Mouse (Mus musculus) midbrain, embryonic 16.5 days (tissue): ENCODE results near the gene Tbc1d22a. TPM values are rescaled to one million over a fixed set of nuclear protein-coding genes. Genes with fewer than 3 reads are reported as not detected.

Experiments used
- ATAC-seq: fragments of 200-750 bp; cut with Nextera tagmentation; 2 replicates; pipeline ENCODE4 v1.8.0; 2017; ENCODE audit warnings: moderate TSS enrichment
- H3K27ac ChIP-seq: fragments of 300-500 bp; sonication (generic); 2 replicates; pipeline ENCODE4 v1.5.1; 2014; ENCODE audit warnings: mild to moderate bottlenecking, low read length, mixed read lengths
- H3K27me3 ChIP-seq: fragments of 300-500 bp; sonication (generic); 2 replicates; pipeline ENCODE4 v1.6.1; 2014; ENCODE audit warnings: low read depth, low read length, mixed read lengths; ENCODE audit not compliant: control insufficient read depth, insufficient read depth
- H3K36me3 ChIP-seq: fragments of 300-500 bp; sonication (generic); 2 replicates; pipeline ENCODE4 v1.6.1; 2014; ENCODE audit warnings: mild to moderate bottlenecking, low read length, moderate library complexity, mixed read lengths; ENCODE audit not compliant: control insufficient read depth, insufficient read depth
- H3K4me1 ChIP-seq: fragments of 300-500 bp; sonication (generic); 2 replicates; pipeline ENCODE4 v1.6.1; 2014; ENCODE audit warnings: mild to moderate bottlenecking, low read length, mixed read lengths; ENCODE audit not compliant: control insufficient read depth, insufficient read depth
- H3K4me2 ChIP-seq: fragments of 300-500 bp; sonication (generic); 2 replicates; pipeline ENCODE4 v1.6.1; 2014; ENCODE audit warnings: mild to moderate bottlenecking, low read length, mixed read lengths
- H3K4me3 ChIP-seq: fragments of 300-500 bp; sonication (generic); 2 replicates; pipeline ENCODE4 v1.5.1; 2014; ENCODE audit warnings: low read depth, mild to moderate bottlenecking, low read length, moderate library complexity, mixed read lengths
- H3K9ac ChIP-seq: fragments of 300-500 bp; sonication (generic); 2 replicates; pipeline ENCODE4 v1.6.1; 2014; ENCODE audit warnings: low read depth, low read length, mixed read lengths
- H3K9me3 ChIP-seq: fragments of 300-500 bp; sonication (generic); replicated peaks from 2 replicates; pipeline ENCODE4 v1.6.1; 2014; ENCODE audit warnings: mild to moderate bottlenecking, low read length, mixed read lengths; ENCODE audit not compliant: control insufficient read depth, poor library complexity, severe bottlenecking
- WGBS: fragments of 180-500 bp; shearing (Covaris S2); extraction: QIAGEN DNeasy Blood & Tissue Kit; methylation state at CpG from one replicate; pipeline ENCODE4 v1.1.7; 2014; 5-methylcytosine and 5-hydroxymethylcytosine counted together
- polyA plus RNA-seq: library from polyadenylated mRNA; unstranded; fragments of >200 nt; fragmentation: Nextera tagmentation; extraction: Ambion mirVana; gene quantifications from 2 replicates; pipeline ENCODE4 v1.2.1, GENCODE M21; 2015

Tbc1d22a gene
- polyA plus RNA-seq, 1 experiment from 2014 or later: 12.8 TPM

DNA sequence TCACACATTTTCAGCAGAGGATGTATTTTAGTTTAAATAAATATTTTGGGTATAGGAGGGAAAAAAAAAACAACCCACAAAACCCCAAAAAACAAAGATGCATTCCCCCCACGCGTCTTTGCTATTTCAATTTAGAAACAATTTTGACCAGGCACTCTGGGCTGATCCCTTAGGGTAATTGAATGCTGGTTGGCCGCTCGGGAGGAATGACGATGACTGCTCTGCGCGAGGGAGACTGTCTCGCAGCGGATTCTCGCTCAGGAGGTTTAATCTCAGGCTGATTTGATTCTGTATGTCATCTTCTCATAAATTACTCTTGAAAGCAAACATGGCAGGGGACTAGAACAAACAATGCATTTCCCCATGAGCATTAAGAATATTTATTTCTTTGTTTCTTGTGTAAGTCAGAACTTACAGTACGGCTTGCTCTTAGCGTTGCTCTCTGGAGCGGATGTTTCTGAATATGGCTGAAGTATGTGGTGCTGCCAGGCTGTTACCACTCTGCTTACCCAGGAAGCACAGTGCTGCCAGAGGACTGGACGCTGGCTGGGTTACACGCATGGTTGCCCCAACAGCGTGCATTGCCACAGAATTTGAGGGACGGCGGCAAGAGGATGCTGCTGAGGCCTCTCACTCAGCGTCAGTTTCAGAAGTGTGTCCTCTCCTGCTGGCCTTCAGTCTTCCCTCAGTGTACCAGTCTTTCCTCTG lies 106.7 kb downstream of the Tbc1d22a start:
- WGBS: 41% methylated on average over 19 of the region's 19 CpGs
- ATAC-seq: no peak
- no peaks in the 10 kb centered on the region for H3K27me3 ChIP-seq
- H3K4me3 ChIP-seq: no peak overlapping the region
- no peaks in the 10 kb centered on the region; the same call in 1 of the 2 replicates for H3K4me1 ChIP-seq
- no peaks in the 10 kb centered on the region for H3K9me3 ChIP-seq
- peaks cover 2% of the 10 kb centered on the region; the same call in 1 of the 2 replicates for H3K36me3 ChIP-seq
- H3K4me2 ChIP-seq: no peak overlapping the region
- H3K9ac ChIP-seq: no peak overlapping the region
- peak overlapping the region; percentile 12; the same call in 1 of the 2 replicates for H3K27ac ChIP-seq

- H3K4me3 ChIP-seq: no peak overlapping the region
- H3K27ac ChIP-seq: no peak overlapping the region
- peaks cover 12% of the 10 kb centered on the region for H3K4me1 ChIP-seq
- H3K36me3 ChIP-seq: no peaks in the 10 kb centered on the region
- H3K9ac ChIP-seq: no peak overlapping the region
- H3K4me2 ChIP-seq: no peak overlapping the region
- ATAC-seq: no peak
- H3K27me3 ChIP-seq: no peaks in the 10 kb centered on the region
- no peaks in the 10 kb centered on the region for H3K9me3 ChIP-seq
- 92% methylated on average over 4 of the region's 4 CpGs for WGBS
Observed at GRCm38 (mm10) chr15:86326341-86326740, 112.1 kb downstream of the Tbc1d22a start.

- no peaks in the 10 kb centered on the region for H3K36me3 ChIP-seq
- H3K27me3 ChIP-seq: no peaks in the 10 kb centered on the region
- no peak overlapping the region for H3K4me2 ChIP-seq
- H3K9ac ChIP-seq: no peak overlapping the region
- no peak overlapping the region for H3K4me3 ChIP-seq
- WGBS: 45% methylated on average over 7 of the region's 7 CpGs
- H3K27ac ChIP-seq: peak overlapping the region; percentile 26; the same call in 1 of the 2 replicates
- peaks cover 30% of the 10 kb centered on the region for H3K4me1 ChIP-seq
- H3K9me3 ChIP-seq: no peaks in the 10 kb centered on the region
- ATAC-seq: no peak
Observed at GRCm38 (mm10) chr15:86329911-86330310, 115.7 kb downstream of the Tbc1d22a start.

DNA sequence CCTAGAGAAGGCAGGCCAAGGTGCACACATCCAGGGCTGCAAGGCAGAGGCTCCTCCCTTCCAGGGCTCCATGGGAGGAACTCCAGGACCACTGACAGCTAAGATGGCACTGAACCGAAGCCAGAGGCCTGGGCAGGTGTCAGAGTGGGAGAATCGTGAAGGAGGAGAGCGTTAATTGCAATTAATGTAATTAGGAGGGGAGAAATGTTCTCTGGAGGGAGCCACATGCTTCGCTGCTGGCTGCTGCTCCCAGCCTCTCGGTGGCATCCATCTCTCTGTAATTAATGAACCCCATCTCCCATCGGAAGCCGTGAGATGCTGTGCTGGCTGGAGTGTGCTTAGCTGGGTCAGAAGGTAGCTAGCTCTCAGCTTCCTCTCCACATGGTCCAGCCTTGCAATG lies 116.2 kb downstream of the Tbc1d22a start:
- ATAC-seq: no peak
- Histone ChIP-seq H3K4me3 (no peak overlapping the region), H3K4me2 (no peak overlapping the region), H3K27ac (peak overlapping the region; percentile 15), H3K27me3 (no peaks in the 10 kb centered on the region), H3K36me3 (no peaks in the 10 kb centered on the region), H3K9ac (no peak overlapping the region), H3K4me1 (peaks cover 30% of the 10 kb centered on the region), H3K9me3 (no peaks in the 10 kb centered on the region)
- WGBS: 49% methylated on average over 7 of the region's 7 CpGs

GRCm38 (mm10) chr15:86331501-86332245 lies 117.4 kb downstream of the Tbc1d22a start:
- no peaks in the 10 kb centered on the region for H3K9me3 ChIP-seq
- peak; percentile 18; the same call in 1 of the 2 replicates for ATAC-seq
- no peak overlapping the region for H3K9ac ChIP-seq
- peaks cover 30% of the 10 kb centered on the region for H3K4me1 ChIP-seq
- H3K4me2 ChIP-seq: no peak overlapping the region
- WGBS: 54% methylated on average over 8 of the region's 8 CpGs
- H3K4me3 ChIP-seq: no peak overlapping the region
- H3K36me3 ChIP-seq: no peaks in the 10 kb centered on the region
- H3K27me3 ChIP-seq: no peaks in the 10 kb centered on the region
- peak overlapping the region; percentile 45; the same call in 1 of the 2 replicates for H3K27ac ChIP-seq

DNA sequence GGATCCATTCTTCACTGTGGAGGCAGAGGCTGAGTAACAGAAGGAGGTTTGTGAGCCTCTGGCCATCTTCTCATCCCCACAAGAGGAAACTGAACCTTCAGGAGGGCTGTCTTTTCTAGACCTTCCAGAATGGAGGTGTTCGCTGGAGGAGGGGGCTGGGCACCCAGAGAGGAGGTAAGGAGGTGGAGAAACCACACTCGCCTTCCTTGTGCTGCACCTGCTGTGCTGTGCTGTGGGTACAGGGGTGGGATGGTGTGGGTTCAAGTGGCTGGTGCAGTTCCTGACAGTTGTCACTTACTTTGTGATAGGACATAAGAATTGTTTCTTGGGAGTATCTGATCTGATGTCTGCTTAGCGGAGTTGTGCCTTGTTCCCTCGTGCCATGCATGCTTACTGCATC lies 118.9 kb downstream of the Tbc1d22a start:
- Histone ChIP-seq H3K4me2 (no peak overlapping the region), H3K36me3 (no peaks in the 10 kb centered on the region), H3K4me3 (no peak overlapping the region), H3K27ac (no peak overlapping the region), H3K4me1 (peaks cover 30% of the 10 kb centered on the region), H3K27me3 (no peaks in the 10 kb centered on the region), H3K9me3 (no peaks in the 10 kb centered on the region), H3K9ac (no peak overlapping the region)
- WGBS: 96% methylated on average over 4 of the region's 4 CpGs
- ATAC-seq: no peak

- Histone ChIP-seq H3K4me3 (no peak overlapping the region), H3K9ac (no peak overlapping the region), H3K4me2 (no peak overlapping the region), H3K27me3 (no peaks in the 10 kb centered on the region), H3K9me3 (no peaks in the 10 kb centered on the region), H3K4me1 (peaks cover 30% of the 10 kb centered on the region), H3K27ac (no peak overlapping the region), H3K36me3 (no peaks in the 10 kb centered on the region)
- no peak for ATAC-seq
- 90% methylated on average over 2 of the region's 2 CpGs for WGBS
Observed at GRCm38 (mm10) chr15:86333606-86334005, 119.3 kb downstream of the Tbc1d22a start.

- Histone ChIP-seq H3K9ac (no peak overlapping the region), H3K4me2 (no peak overlapping the region), H3K27ac (peak overlapping the region; percentile 43; the same call in 1 of the 2 replicates), H3K4me1 (peaks cover 30% of the 10 kb centered on the region), H3K36me3 (no peaks in the 10 kb centered on the region), H3K4me3 (no peak overlapping the region), H3K9me3 (no peaks in the 10 kb centered on the region), H3K27me3 (no peaks in the 10 kb centered on the region)
- ATAC-seq: no peak
- 98% methylated on average over 4 of the region's 4 CpGs for WGBS
Observed at GRCm38 (mm10) chr15:86334276-86334675, 120.0 kb downstream of the Tbc1d22a start.

GRCm38 (mm10) chr15:86334745-86335144 lies 120.5 kb downstream of the Tbc1d22a start:
- Histone ChIP-seq H3K4me1 (peaks cover 26% of the 10 kb centered on the region), H3K9ac (no peak overlapping the region), H3K4me3 (no peak overlapping the region), H3K36me3 (no peaks in the 10 kb centered on the region), H3K4me2 (no peak overlapping the region), H3K27me3 (no peaks in the 10 kb centered on the region), H3K27ac (peak overlapping the region; percentile 43; the same call in 1 of the 2 replicates), H3K9me3 (no peaks in the 10 kb centered on the region)
- no peak for ATAC-seq
- 54% methylated on average over 9 of the region's 9 CpGs for WGBS
